Mouse (Mus musculus) spleen, adult 2 months (tissue): Measurements from ENCODE around the gene Fbn1.

Source experiments
- CTCF ChIP-seq: fragments of 200-500 bp; IDR thresholded peaks from 2 replicates; pipeline ENCODE4 v1.5.1; 2011; ENCODE audit warnings: mild to moderate bottlenecking, inconsistent platforms; ENCODE audit not compliant: insufficient read depth, insufficient read length, insufficient replicate concordance; ENCODE audit errors: extremely low read depth
- POLR2A ChIP-seq: fragments of 200-500 bp; IDR thresholded peaks from 2 replicates; pipeline ENCODE4 v1.6.1; 2011; ENCODE audit warnings: low read depth, low read length, inconsistent platforms

DNA sequence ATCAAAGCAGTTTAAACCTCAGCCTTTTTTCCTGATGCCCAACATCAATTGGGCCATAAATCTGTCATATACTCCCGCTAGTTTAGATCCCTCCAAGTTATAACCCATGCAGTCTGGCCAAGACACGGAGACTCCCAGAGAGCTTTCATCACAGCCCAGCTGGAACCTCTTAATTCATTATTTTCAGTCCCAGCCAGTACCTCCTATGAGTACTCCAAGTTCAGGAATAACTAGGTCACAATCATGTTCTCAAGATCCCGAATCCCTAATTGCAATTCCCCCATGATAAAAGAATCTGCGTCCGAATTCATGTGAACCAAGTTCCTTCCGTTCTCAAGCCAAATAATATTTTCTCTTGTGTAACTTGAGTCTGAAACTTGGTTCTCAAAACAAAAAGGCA is 58.9 kb downstream of the Fbn1 start:
- TF ChIP-seq CTCF (no peak), POLR2A (no peak)
